Mouse (Mus musculus): ENCODE data around the gene Olfr544. TPM values are rescaled to one million over a fixed set of nuclear protein-coding genes. Genes with fewer than 3 reads are reported as not detected.
"Not testable (repeated sequence)": the region's sequence is repeated elsewhere in the genome, so short reads cannot be mapped to it uniquely, and the experiment has no call there.

Olfr544 gene
- polyA plus RNA-seq, 1 experiment from 2014 or later = 0.24 TPM

- WGBS = 79% methylated on average over 5 of the region's 5 CpGs
- H3K9ac ChIP-seq (replicated peaks) = no peak overlapping the region
- no peak overlapping the region for H3K4me2 ChIP-seq (replicated peaks)
- H3K36me3 ChIP-seq = no peaks in the 10 kb centered on the region
- no peak overlapping the region for H3K4me3 ChIP-seq
- no peak for ATAC-seq (ENCODE audit: low FRiP score, low read depth)
- no peaks in the 10 kb centered on the region for H3K27me3 ChIP-seq
- no peaks in the 10 kb centered on the region for H3K9me3 ChIP-seq
- no peak overlapping the region for H3K27ac ChIP-seq (replicated peaks)
- H3K4me1 ChIP-seq = no peaks in the 10 kb centered on the region
These were observed 13.9 kb upstream of the Olfr544 start for GRCm38 (mm10) chr7:102501986-102502385.

- Histone ChIP-seq H3K27ac (replicated peaks) (no peak within 1 kb of the TSS), H3K9ac (replicated peaks) (no peak within 1 kb of the TSS), H3K27me3 (no peaks in the 10 kb centered on the region), H3K4me2 (replicated peaks) (no peak within 1 kb of the TSS), H3K9me3 (no peaks in the 10 kb centered on the region), H3K4me1 (no peaks in the 10 kb centered on the region), H3K36me3 (no peaks in the 10 kb centered on the region), H3K4me3 (no peak within 1 kb of the TSS)
- no peak for ATAC-seq (ENCODE audit: low FRiP score, low read depth)
- 74% methylated on average over 3 of the region's 3 CpGs for WGBS
These were observed 11.4 kb upstream of the Olfr544 start, which contains the start of gene Olfr545 for GRCm38 (mm10) chr7:102499473-102499872. TSS of gene Olfr545 (minus strand) at chr7:102499573.

GRCm38 (mm10) chr7:102494416-102494815 is 6.3 kb upstream of the Olfr544 start:
- not testable (repeated sequence) for H3K9me3 ChIP-seq; H3K4me3 ChIP-seq; H3K36me3 ChIP-seq; H3K27ac ChIP-seq (replicated peaks); H3K27me3 ChIP-seq; H3K4me2 ChIP-seq (replicated peaks); ATAC-seq (ENCODE audit: low FRiP score, low read depth); H3K9ac ChIP-seq (replicated peaks); H3K4me1 ChIP-seq
- 55% methylated on average over 7 of the region's 7 CpGs for WGBS

- Histone ChIP-seq H3K4me3 (no peak overlapping the region), H3K4me1 (no peaks in the 10 kb centered on the region), H3K36me3 (no peaks in the 10 kb centered on the region), H3K27ac (replicated peaks) (no peak overlapping the region), H3K27me3 (no peaks in the 10 kb centered on the region), H3K4me2 (replicated peaks) (no peak overlapping the region), H3K9me3 (no peaks in the 10 kb centered on the region), H3K9ac (replicated peaks) (no peak overlapping the region)
- 72% methylated on average over 1 of the region's 1 CpGs for WGBS
- ATAC-seq (ENCODE audit: low FRiP score, low read depth) = no peak
These were observed 2.0 kb downstream of the Olfr544 start for GRCm38 (mm10) chr7:102486105-102486504.

GRCm38 (mm10) chr7:102484766-102485165 is 3.3 kb downstream of the Olfr544 start:
- ATAC-seq (ENCODE audit: low FRiP score, low read depth); H3K4me1 ChIP-seq; H3K4me3 ChIP-seq; H3K36me3 ChIP-seq; H3K27me3 ChIP-seq; H3K9ac ChIP-seq (replicated peaks); H3K27ac ChIP-seq (replicated peaks); H3K4me2 ChIP-seq (replicated peaks); H3K9me3 ChIP-seq: not testable (repeated sequence)
- WGBS = 85% methylated on average over 7 of the region's 8 CpGs

GRCm38 (mm10) chr7:102483665-102484064 is 4.4 kb downstream of the Olfr544 start:
- H3K36me3 ChIP-seq = no peaks in the 10 kb centered on the region
- no peaks in the 10 kb centered on the region for H3K4me1 ChIP-seq
- no peak overlapping the region for H3K4me3 ChIP-seq
- no peak overlapping the region for H3K4me2 ChIP-seq (replicated peaks)
- H3K27ac ChIP-seq (replicated peaks) = no peak overlapping the region
- H3K9ac ChIP-seq (replicated peaks) = no peak overlapping the region
- ATAC-seq (ENCODE audit: low FRiP score, low read depth) = no peak
- H3K9me3 ChIP-seq = no peaks in the 10 kb centered on the region
- H3K27me3 ChIP-seq = no peaks in the 10 kb centered on the region
- 95% methylated on average over 2 of the region's 2 CpGs for WGBS

GRCm38 (mm10) chr7:102481579-102481978 is 6.5 kb downstream of the Olfr544 start, which contains the start of gene Olfr543:
TSS of gene Olfr543 (minus strand) at chr7:102481679.
- H3K4me3 ChIP-seq = no peak within 1 kb of the TSS
- H3K27me3 ChIP-seq = no peaks in the 10 kb centered on the region
- 89% methylated on average over 4 of the region's 4 CpGs for WGBS
- H3K4me2 ChIP-seq (replicated peaks) = no peak within 1 kb of the TSS
- no peaks in the 10 kb centered on the region for H3K4me1 ChIP-seq
- no peak within 1 kb of the TSS for H3K27ac ChIP-seq (replicated peaks)
- H3K36me3 ChIP-seq = 0 out of 2 replicates have a peak, but pooled peaks cover 4% of the 10 kb centered on the region
- no peak within 1 kb of the TSS for H3K9ac ChIP-seq (replicated peaks)
- ATAC-seq (ENCODE audit: low FRiP score, low read depth) = no peak
- H3K9me3 ChIP-seq = no peaks in the 10 kb centered on the region

GRCm38 (mm10) chr7:102480821-102481220 is 7.3 kb downstream of the Olfr544 start:
- Histone ChIP-seq H3K9me3 (no peaks in the 10 kb centered on the region), H3K36me3 (0 out of 2 replicates have a peak, but pooled peaks cover 4% of the 10 kb centered on the region), H3K4me3 (no peak overlapping the region), H3K27ac (replicated peaks) (no peak overlapping the region), H3K4me2 (replicated peaks) (no peak overlapping the region), H3K9ac (replicated peaks) (no peak overlapping the region), H3K4me1 (no peaks in the 10 kb centered on the region), H3K27me3 (no peaks in the 10 kb centered on the region)
- no peak for ATAC-seq (ENCODE audit: low FRiP score, low read depth)
- 84% methylated on average over 4 of the region's 4 CpGs for WGBS

GRCm38 (mm10) chr7:102479368-102480078 is 8.6 kb downstream of the Olfr544 start:
- H3K4me1 ChIP-seq = no peaks in the 10 kb centered on the region
- no peak overlapping the region for H3K9ac ChIP-seq (replicated peaks)
- no peaks in the 10 kb centered on the region for H3K9me3 ChIP-seq
- no peaks in the 10 kb centered on the region for H3K27me3 ChIP-seq
- WGBS = 81% methylated on average over 5 of the region's 5 CpGs
- no peak overlapping the region for H3K27ac ChIP-seq (replicated peaks)
- H3K36me3 ChIP-seq = 0 out of 2 replicates have a peak, but pooled peaks cover 4% of the 10 kb centered on the region
- H3K4me3 ChIP-seq = no peak overlapping the region
- no peak for ATAC-seq (ENCODE audit: low FRiP score, low read depth)
- H3K4me2 ChIP-seq (replicated peaks) = no peak overlapping the region

GRCm38 (mm10) chr7:102478926-102479325 is 9.2 kb downstream of the Olfr544 start:
- H3K27me3 ChIP-seq = no peaks in the 10 kb centered on the region
- no peak overlapping the region for H3K9ac ChIP-seq (replicated peaks)
- WGBS = 87% methylated on average over 3 of the region's 3 CpGs
- no peaks in the 10 kb centered on the region for H3K9me3 ChIP-seq
- no peak for ATAC-seq (ENCODE audit: low FRiP score, low read depth)
- no peak overlapping the region for H3K27ac ChIP-seq (replicated peaks)
- 0 out of 2 replicates have a peak, but pooled peaks cover 4% of the 10 kb centered on the region for H3K36me3 ChIP-seq
- H3K4me2 ChIP-seq (replicated peaks) = no peak overlapping the region
- no peak overlapping the region for H3K4me3 ChIP-seq
- H3K4me1 ChIP-seq = no peaks in the 10 kb centered on the region

GRCm38 (mm10) chr7:102478425-102478824 is 9.7 kb downstream of the Olfr544 start:
- ATAC-seq (ENCODE audit: low FRiP score, low read depth) = no peak
- no peak overlapping the region for H3K27ac ChIP-seq (replicated peaks)

GRCm38 (mm10) chr7:102477377-102477776 is 10.7 kb downstream of the Olfr544 start:
- no peaks in the 10 kb centered on the region for H3K27me3 ChIP-seq
- no peak overlapping the region for H3K4me3 ChIP-seq
- H3K27ac ChIP-seq (replicated peaks) = no peak overlapping the region
- H3K9me3 ChIP-seq = no peaks in the 10 kb centered on the region
- H3K4me2 ChIP-seq (replicated peaks) = no peak overlapping the region
- WGBS = 74% methylated on average over 11 of the region's 11 CpGs
- no peaks in the 10 kb centered on the region for H3K4me1 ChIP-seq
- 0 out of 2 replicates have a peak, but pooled peaks have one; percentile 49 for ATAC-seq (ENCODE audit: low FRiP score, low read depth)
- 0 out of 2 replicates have a peak, but pooled peaks cover 4% of the 10 kb centered on the region for H3K36me3 ChIP-seq
- no peak overlapping the region for H3K9ac ChIP-seq (replicated peaks)

More at GRCm38 (mm10) chr7:102478425-102478824, 9.7 kb downstream of the Olfr544 start:
- no peaks in the 10 kb centered on the region for H3K4me1 ChIP-seq
- H3K9me3 ChIP-seq = no peaks in the 10 kb centered on the region
- H3K27me3 ChIP-seq = no peaks in the 10 kb centered on the region
- no peak overlapping the region for H3K4me2 ChIP-seq (replicated peaks)
- H3K36me3 ChIP-seq = 0 out of 2 replicates have a peak, but pooled peaks cover 4% of the 10 kb centered on the region
- WGBS = 88% methylated on average over 4 of the region's 4 CpGs
- no peak overlapping the region for H3K4me3 ChIP-seq
- no peak overlapping the region for H3K9ac ChIP-seq (replicated peaks)
